Mouse (Mus musculus) naive thymus-derived CD4-positive, alpha-beta T cell, adult 5 months (primary cell): ENCODE data around the gene Prpf38b. TPM values are rescaled to one million over a fixed set of nuclear protein-coding genes. Genes with fewer than 3 reads are reported as not detected.

Source experiments
- polyA plus RNA-seq: library from polyadenylated mRNA; unstranded; fragments of 100-300 nt; shearing (Covaris generic); gene quantifications from one replicate; pipeline ENCODE4 v1.2.1, GENCODE M21; 2017

Gene Prpf38b
- 254 TPM for polyA plus RNA-seq

DNA sequence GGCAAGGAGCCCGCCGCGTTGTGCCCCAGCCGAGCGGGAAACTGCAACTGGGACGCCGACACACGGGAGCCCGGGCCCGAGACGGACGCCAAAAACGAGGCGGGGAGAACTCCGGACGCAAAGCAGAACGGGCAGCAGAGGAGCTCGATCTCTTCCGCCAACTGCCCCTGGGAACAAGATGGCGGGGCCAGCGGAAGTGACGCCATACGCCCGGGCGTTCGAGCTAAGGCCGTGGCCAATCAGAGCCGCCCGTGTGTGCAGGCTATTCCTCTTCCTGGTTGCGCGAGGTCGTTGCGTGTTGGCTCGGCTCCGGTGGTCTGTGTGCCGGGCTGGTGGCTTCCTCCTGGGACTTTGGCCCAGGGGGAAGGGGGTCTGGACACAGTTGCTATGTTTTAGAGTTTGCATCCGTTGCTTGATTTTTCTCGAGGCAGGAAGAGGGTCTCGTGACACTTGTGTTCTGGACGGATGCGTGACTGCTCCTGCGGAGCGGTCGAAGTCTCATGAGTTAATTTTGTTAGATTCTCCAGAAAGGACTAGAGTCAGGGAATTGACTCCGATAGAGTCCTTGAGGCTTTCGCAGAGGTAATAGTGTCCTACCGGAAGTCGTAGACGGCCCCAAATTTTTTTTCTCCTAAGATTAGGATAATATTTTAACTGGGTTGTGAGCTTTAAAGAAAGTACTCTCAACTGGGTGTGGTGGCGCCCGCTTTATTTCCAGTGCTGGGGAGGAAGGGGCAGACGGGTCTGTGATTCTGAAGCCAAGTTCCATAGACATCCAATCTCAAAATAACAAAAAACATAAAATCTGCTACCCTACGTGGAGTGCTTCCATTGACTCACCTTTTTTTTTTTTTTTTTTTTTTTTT, at the start of gene Prpf38b:
TSS of gene Prpf38b (minus strand) at position 180 of the 866 bp plus-strand sequence.

DNA sequence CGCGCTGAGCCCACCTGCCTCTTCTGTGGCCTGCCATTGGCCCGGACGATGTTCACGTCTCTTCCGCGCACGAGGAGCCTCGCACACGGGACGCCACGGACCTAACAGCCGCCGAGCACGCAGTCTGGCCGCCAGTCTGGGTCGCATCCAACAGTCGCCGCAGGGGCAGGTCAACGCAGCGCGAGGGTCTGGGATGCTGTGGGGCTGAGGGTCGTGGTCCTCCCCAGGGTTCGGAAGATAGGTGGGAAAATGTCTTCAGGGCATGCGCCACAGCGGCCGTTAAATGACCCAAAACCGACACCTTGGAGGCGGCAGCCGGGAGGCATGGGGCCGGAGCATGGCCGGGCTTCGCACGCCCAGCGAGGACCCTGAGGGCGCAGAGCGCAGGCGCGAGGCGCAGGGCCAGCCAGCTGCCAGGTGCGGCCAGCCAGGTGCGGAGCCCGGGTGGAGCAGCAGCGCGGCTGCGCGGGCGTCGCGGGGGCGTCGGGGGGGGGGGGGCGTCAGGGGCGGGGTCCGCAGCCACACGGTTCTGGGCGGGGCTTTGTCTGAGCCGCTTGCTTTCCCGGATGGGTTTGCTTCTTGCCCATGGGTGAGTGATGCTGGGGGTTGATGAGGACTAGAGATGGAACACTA, 28.6 kb upstream of the Prpf38b start, which contains the start of gene Gm9857:
TSS of gene Gm9857 (minus strand) at position 445 of the 633 bp plus-strand sequence.

DNA sequence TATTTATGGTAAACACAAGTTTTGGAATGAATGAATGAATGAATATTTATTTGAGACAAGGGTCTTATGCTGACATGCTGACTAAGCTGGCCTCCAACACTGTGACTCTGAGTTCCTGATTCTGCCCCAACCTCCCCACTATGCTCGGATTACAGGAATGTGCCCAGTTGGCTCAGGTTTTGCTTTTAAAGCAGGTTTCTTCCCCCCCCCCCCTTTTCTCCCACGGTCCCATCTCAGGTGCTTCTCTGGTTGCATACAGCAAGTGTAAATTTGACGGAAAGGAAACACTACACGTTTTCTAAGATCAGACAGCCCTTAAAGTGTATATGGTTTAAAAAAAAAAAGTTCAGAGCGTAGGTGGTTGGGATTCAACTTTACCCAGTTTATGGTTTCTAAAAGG, 28.0 kb upstream of the Prpf38b start, which contains the start of gene Henmt1:
TSS of gene Henmt1 (plus strand) at position 301 of the 400 bp plus-strand sequence.

DNA sequence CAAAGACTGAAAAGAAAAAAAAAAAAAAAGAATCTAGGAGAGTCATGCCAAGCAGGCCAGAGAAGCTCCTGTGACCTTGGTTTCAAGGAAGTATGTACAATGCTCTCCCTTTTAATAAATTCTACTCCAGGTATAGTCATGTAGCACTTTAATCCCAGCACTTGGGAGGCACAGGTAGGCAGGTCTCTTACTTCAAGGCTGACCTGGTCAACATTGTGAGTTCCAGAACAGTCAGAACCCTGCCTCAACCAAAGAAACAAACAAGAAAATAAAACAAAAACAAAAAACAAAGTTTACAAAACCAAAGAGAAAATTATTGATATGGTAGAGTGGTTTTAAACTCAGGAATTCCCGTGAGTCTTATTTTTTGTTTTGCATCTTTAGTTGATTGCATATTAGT, 21.6 kb downstream of the Prpf38b start, which contains the start of gene Fndc7:
TSS of gene Fndc7 (minus strand) at position 101 of the 400 bp plus-strand sequence.

Other genes with a start within 250 kb of the Prpf38b start
- 11.5 TPM for gene Gpsm2, start 189.4 kb downstream of the Prpf38b start, polyA plus RNA-seq
- not detected for gene Aknad1, start 172.1 kb downstream of the Prpf38b start, polyA plus RNA-seq
- 59.6 TPM for gene Stxbp3, start 71.2 kb downstream of the Prpf38b start, polyA plus RNA-seq
- not detected for gene Fndc7, start 21.7 kb downstream of the Prpf38b start, polyA plus RNA-seq
- gene Henmt1, start 28.1 kb upstream of the Prpf38b start, polyA plus RNA-seq: 2.1 TPM
- gene Gm9857, start 28.7 kb upstream of the Prpf38b start, polyA plus RNA-seq: 1.6 TPM
- 10.5 TPM for gene Fam102b, start 115.9 kb upstream of the Prpf38b start, polyA plus RNA-seq
- not detected for gene Slc25a54, start 168.7 kb upstream of the Prpf38b start, polyA plus RNA-seq
- 7.7 TPM for gene Slc25a24, start 211.4 kb upstream of the Prpf38b start, polyA plus RNA-seq